Mouse (Mus musculus) sigmoid colon, adult 10 weeks (tissue): Measurements from ENCODE around the gene Slc6a1. TPM values are rescaled to one million over a fixed set of nuclear protein-coding genes. Genes with fewer than 3 reads are reported as not detected.

Experiments
- polyA plus RNA-seq: library from polyadenylated mRNA; stranded (reverse); fragments of 350-450 nt; fragmentation: Illumina TruSeq; extraction: RNeasy Lipid Tissue Mini Kit (QIAGEN cat#74804); gene quantifications from one replicate; pipeline ENCODE4 v1.2.3, GENCODE M21; 2014; ENCODE audit warnings: low read depth, low replicate concordance

The Slc6a1 gene
- polyA plus RNA-seq, result 0.22 TPM

GRCm38 (mm10) chr6:114282469-114283277 is at the start of gene Slc6a1:
Gene Slc6a1, plus strand, starts transcription at chr6:114282635.

Other genes with a start within 250 kb of the Slc6a1 start
- 0.19 TPM for gene Atp2b2, start 240.0 kb upstream of the Slc6a1 start, polyA plus RNA-seq
- gene Slc6a11, start 151.4 kb upstream of the Slc6a1 start, polyA plus RNA-seq, result 0.16 TPM
- gene Hrh1, start 115.3 kb downstream of the Slc6a1 start, polyA plus RNA-seq, result 2.0 TPM